Mouse (Mus musculus) adrenal gland, postnatal 4 days (tissue): ENCODE measurements around the gene 1700013F07Rik. TPM values are rescaled to one million over a fixed set of nuclear protein-coding genes. Genes with fewer than 3 reads are reported as not detected.
"Not testable (repeated sequence)": the region's sequence is repeated elsewhere in the genome, so short reads cannot be mapped to it uniquely, and the experiment has no call there.

Experiments
- DNase-seq, 2 experiments: peaks; one replicate each; pipeline ENCODE4 v3.0.0; 2021 to 2022; ENCODE audit warnings: low spot score in 2 of 2, mixed read lengths in 2 of 2
- total RNA-seq, 2 experiments: library from RNA; stranded (reverse); gene quantifications; 2 replicates each; pipeline ENCODE4 v1.2.3; 2021

Gene 1700013F07Rik
- total RNA-seq, 2 experiments from 2014 or later: not detected

DNA sequence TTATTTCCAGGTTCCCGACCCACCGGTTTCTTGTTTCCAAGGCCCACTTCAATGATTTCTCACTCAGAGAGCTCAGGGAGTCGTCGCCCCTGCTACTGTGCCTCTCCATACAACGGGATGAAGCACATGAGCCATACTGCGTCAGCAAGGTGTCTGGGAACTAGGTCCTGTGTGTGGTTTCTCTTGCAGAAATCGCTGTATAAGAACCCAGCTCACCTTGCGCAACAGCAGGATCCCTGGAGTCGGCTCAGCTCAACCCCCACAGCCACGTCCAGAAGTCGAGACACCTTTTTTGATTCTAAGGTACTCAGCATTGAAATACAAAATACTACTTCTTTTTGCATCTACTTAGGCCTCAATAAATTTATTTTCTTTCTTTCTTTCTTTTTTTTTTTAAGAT, 8.3 kb downstream of the 1700013F07Rik start:
- no peak for DNase-seq

DNA sequence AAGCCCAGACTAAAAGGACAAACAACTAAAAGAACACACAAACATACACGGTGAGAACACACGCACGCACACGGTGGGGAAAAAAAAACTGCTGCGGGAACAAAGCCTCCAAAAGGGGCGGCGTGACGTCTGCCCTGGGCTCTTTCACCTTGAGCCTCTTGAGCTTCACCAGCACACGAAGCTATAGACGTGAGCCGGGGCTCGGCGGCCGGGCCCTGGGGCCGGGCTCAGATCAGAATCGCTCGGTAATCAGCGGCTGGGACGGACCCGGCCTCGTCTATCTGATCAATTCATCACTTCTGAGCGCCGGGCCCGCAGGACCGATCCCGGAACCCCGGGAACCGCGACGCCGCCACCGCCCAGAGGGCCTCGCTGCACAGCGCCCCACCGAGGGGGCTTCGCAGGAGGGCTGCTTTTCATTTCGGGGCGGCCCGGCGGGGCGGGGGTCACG, 20.2 kb downstream of the 1700013F07Rik start:
- no peak for DNase-seq

DNA sequence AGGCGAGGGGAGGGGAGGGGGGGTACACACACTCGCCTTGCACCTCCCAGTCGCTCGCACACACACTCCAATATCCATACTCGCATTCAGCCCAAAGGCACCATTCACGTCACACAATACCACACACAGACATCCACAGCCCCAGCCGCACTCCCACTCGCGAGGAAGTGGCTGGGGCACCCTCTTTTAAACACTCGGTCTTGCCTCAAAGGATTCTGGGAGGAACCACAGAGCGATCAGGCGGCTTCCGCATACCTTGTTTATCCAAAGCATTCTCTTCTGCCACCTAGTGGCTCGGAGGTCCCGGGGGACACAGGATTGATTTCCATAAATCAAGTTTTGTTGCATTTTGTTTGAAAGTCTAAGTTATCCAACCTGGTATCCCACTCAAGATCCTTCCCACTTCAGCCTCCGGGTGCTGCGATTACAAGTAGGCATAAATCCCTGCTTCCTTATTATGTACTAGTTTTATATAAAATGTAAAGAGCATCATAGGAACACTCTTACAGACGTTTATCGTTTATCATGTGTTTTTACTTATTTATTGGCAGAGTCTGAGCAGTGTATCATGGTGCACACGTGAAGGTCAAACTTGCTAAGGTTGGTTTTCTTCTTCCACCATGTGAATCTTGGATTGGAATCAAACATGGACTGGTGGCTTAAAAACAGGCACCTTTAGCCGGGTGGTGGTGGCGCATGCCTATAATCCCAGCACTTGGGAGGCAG, 20.8 kb downstream of the 1700013F07Rik start:
- peak; percentile 81 to 88 for DNase-seq

DNA sequence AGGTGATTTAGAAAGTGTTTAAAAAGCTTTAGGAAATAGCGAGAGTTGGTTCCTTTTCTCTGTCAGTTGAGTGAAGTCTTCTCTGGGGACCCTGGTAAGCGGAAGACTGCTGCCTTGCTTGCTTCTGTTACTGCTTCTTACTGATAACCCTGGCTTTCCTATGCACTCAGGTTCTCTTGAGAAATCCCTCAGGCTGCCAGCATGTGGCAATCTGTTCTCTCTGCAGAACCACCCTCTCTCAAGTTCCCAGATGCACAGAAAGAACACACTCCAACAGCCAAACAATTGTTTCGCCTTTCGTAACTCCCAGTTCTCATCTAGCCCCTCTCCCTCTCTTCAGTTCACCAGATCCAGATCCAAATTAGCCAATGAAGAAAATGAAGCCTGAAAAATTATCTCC, 23.9 kb downstream of the 1700013F07Rik start:
- DNase-seq: no peak

DNA sequence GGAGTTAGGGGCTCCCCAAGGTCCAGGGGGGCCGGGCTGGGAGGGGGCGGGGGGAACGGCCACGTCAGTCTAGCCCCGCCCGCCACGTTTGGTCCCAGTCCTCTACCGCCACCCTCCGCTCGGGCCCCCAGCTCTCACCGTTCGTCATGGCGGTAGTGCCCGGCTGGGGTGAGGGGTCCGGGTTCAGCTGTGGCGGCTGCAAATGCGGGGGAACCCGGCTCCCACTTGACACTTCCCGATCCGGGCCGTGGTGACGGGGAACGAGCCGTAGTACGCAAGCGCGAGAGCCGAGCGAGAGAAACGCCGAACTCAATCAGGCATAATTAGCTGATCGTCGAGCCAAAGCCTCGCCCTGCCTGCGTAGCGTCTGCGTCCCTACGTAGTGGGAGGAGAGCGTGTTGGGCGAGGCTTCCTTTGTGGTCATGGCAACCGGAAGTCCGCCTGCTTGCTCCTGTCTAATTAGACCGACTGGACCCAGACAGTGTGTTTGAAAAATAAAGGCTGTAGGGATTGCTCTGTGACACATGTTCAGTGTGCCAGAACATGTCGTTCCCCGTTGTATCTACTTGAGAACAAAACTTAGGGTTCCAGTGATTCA, 28.3 kb downstream of the 1700013F07Rik start, which contains the start of gene Tmem167b:
Gene Tmem167b, minus strand, starts transcription at position 334 of the 598 bp plus-strand sequence.
- peak; percentile 75 to 90 for DNase-seq

DNA sequence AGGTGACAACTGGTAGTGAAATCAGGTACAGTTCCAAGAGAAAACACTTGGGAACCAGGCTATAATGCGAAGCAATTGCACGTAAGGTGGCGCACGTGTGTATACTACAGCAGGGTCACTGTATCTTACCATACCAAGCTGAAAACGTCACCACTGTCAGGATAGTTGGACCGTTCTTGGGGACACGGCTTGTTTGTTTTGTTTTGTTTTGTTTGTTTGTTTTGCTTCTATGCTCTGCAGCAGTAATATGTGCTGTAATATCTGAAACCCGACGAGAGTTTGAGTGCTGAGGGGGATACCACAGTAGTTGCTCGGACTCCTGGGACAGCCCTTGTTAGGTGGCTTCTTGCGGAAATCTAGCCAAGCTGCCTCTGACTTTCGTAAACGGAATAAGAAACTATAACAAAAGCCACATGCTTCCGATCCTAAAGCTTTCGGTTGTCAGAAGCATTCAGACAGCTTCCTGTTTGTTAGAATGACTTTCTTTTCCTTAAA, 28.9 kb downstream of the 1700013F07Rik start:
- DNase-seq: no peak

DNA sequence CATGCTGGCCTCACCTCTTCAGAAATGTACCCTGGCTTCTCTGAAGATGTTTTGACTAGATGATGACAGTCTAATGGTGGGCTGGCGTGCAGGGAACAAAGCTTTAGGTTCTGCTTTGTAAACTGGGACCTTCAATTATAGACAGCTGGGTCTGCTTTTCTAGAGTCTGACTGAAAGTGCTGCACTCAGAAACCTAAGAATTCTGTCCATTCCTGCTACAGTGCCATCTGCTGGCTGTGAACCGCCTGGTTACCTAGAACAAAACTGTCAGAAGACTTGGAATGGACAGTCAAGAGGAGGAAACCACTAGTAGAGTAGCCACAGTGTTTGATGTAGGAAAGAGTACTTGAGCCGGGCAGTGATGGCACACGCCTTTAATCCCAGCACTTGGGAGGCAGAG, 29.4 kb downstream of the 1700013F07Rik start:
- DNase-seq: peak; percentile 29 to 50

DNA sequence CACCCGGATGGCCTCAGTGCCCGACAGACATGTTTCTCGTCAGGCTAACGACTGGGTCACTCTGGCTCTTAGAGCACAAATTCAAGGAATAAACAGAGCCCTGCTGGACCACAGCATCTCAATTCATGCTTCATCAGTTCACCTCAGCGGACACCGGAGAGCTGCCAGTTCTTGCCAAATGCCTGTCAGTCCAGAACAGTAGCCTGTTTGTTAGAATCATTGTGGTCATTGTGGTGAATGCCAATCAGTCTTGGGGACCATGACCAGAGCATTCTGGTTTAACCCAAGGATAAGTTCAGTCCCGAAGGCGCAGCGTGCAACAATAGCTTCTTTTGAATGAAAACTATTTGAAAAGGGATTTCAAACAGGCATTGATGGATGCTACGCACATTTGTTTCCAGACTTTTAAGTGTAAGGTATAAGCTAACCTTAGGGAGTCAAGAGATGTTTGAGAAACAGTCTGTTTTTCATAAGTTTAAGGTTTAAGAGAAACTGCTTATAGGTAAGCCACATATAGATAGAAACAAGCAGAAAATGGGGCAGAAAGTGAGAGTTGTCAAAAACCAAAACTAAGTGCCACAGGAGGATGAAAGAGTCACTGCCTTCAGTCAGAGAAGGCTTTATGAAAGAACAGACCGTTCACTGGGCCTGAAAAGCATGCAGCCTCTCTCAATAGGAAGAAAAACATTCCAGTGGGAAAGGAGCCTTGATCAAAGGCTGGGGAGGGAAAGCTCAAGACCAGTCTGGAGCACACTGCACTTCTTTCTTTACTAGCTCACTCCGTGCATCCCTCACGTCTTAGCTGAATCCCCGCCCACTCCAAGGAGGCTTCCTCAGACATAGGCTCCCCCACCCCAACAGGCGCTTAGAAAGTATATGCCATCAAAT, 34.3 kb downstream of the 1700013F07Rik start:
- no peak for DNase-seq

DNA sequence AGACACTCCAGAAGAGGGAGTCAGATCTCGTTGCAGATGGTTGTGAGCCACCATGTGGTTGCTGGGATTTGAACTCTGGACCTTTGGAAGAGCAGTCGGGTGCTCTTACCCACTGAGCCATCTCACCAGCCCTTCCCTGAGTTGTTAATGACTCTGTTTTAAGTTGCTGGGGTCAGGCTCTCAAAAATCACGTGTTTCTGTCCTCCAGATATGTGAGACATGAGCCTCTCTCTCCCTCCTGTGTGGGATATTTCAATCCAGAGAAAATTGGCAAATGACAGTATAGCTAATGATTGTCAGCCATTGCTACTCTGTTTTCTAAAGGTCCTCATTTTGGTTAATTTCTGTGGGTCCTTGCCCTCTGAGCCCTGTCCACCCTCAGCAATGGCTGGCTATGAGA, 35.7 kb downstream of the 1700013F07Rik start:
- not testable (repeated sequence) for DNase-seq

DNA sequence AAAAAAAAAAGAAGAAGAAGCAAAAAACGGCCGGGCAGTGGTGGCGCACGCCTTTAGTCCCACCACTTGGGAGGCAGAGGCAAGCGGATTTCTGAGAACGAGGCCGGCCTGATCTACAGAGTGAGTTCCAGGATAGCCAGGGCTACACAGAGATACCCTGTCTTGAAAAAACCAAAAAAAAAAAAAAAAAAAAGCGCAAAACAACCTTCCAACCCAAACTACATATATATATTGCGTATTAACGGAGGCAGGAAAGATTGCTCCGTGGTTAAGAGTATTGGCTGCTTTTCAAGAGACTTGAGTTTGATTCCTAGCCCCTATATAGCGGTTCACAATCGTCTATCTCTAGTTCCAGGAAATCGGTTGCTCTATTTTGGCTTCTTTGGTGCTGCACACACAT, 36.9 kb downstream of the 1700013F07Rik start:
- DNase-seq: no peak

DNA sequence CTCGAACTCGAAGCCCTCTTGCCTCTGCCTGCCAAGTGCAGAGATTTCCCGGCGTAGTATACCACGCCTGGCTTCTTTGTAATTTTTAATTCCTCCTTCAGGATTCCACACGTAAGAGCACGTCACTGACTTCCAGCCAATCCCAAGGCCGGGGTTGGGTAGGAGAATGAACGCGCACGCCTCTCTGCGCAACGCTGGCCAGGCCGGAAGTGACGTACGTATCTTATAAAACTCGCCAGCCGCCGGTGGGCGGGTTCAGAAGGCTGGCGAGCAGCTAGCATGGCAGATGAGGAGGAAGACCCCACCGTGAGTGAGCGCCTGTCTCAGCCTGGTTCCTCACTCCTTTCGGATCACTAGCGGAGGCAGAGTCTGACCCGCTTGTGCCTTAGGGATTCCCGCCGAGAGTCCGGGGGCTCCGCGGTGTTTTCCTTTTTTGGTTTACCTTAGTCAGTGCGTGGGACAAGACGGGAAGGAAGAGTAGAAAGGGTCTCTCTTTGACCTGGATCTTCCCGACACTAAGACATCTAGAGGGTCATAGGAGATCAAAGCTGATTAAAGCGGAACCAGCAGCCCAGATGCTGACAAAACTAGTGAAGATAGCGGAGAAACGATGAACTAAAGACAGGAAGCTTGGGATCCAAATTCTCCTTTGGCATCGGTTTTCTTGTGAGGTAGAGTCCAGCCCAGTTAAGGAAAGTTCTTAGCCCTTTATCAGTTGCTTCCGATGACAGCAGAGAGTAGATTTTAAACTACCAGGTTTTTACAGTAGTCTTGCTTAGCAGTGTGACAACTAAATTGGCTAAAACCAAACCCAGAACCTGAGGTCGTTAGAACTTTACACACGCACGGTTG, 37.7 kb downstream of the 1700013F07Rik start, which contains the start of gene Taf13:
Gene Taf13, plus strand, starts transcription at position 256 of the 852 bp plus-strand sequence.
- DNase-seq: peak; percentile 93

DNA sequence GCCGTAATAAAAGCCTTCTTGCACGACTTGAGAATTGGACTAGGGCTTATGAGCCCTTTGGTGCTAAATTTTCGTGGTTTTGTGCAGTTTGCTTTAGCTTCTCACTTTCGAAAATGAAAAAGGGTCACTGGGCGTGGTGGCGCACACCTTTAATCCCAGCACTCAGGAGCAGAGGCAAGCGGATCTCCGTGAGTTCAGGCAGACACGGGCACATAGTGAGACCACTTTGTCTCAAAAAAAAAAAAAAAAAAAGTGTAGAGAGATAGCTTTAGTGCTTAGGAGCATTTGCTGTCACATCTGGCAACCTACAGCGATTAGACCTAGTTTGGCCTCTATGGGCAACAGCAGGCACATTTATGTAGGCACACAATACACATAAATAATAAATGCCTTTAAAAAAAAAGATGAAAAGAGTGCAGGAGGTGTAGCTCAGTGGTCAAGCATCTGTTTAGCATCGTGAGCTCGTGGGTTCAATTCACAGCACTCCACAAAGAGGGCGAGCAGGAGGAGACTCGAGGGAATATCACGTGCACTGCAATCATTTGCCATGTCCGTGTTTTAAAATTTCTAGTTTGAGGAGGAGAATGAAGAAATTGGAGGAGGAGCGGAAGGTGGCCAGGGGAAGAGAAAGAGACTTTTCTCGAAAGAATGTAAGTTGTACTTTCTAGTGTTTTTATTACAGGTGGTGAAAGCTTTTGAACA, 38.5 kb downstream of the 1700013F07Rik start:
- no peak for DNase-seq

DNA sequence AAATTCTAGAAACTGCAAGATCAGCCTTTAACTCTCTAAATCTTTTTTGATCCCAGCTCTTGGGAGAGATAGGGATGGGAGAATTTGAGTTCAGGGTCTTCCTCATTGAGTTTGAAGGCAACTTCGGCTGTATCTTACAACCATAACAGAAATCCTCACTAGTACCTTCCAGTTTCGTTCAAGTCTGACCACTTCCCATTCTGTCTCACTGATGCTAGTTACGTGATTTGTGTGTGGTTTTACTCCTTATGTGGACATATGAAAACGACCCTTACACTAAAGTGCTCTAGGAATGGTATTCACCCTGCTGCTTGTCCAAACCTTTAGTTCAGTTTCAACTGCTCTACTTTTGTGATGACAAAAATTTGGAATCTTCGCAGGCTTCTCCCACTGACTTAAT, 40.1 kb downstream of the 1700013F07Rik start:
- DNase-seq: no peak

DNA sequence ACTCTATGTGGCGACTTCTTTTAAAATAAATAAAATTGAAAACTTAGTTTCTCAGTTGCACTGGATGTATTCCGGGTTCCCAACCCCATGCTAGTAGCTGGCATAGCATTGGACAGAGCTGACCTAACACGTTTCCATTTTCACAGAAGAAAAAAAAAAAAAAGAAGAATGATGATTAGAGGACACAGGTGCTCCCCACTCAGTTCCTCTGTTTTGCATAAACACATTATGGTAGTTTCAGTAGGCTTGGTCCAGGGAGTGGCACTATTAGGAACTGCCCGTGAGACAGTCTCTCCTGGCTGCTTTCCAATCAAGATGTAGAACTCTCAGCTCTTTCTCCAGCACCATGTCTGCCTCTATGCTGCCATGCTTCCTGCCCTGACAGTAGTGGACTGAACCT, 50.6 kb downstream of the 1700013F07Rik start:
- DNase-seq: no peak

DNA sequence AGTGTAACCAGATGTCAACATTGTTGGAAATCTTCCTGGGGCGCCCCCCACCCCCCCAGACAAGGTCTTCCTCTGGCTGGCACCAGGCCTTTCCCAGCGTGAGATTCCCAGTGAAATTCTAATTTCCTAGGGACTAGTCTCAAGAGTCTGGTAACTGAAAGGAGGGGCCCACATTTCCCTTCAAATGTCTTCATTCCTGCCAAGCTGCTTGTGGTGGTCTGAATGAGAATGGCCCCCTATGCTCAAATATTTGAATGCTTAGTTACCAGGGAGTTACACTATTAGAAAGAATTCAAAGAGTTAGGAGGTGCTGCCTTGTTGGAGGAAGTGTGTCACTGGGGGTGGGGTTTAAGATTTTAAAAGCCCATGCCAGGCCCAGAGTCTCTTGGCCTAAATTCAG, 54.5 kb downstream of the 1700013F07Rik start:
- DNase-seq: no peak

DNA sequence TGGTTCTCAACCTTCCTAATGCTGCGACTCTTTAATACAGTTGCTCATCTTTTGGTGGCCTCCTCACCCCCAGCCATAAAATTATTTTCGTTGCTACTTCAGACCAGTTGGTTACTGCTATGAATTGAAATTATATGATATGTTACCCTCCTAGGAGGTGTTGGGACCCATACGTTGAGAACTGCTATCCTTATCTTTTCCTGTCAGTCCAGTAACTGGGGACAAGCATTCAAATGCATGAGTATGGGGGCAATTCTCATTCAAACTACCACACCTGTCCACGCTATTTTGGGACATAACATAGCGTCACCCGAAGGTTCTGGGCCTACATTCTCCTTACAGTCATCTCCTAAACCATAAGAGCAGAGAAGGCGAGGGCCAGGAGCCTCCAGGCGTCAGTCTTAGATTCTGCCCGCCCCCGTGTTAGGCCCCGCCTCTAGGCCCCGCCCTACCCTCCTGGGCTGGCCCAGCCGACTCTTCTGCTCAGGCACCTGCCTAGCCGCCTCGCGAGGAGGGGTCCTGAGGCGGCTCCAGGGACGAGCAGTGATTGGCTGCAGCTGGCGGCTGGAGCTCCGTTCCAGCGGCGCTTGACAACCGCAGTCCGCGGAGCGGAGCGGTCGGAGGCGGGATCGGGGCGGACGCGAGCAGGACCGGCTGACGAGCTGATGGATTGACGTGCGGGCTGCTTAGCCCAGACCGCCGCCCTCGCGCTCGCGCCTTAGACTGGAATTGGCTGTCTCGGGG, 57.0 kb downstream of the 1700013F07Rik start, which contains the start of gene Wdr47:
Gene Wdr47, plus strand, starts transcription at position 494 of the 744 bp plus-strand sequence.
- peak; percentile 81 to 94 for DNase-seq

DNA sequence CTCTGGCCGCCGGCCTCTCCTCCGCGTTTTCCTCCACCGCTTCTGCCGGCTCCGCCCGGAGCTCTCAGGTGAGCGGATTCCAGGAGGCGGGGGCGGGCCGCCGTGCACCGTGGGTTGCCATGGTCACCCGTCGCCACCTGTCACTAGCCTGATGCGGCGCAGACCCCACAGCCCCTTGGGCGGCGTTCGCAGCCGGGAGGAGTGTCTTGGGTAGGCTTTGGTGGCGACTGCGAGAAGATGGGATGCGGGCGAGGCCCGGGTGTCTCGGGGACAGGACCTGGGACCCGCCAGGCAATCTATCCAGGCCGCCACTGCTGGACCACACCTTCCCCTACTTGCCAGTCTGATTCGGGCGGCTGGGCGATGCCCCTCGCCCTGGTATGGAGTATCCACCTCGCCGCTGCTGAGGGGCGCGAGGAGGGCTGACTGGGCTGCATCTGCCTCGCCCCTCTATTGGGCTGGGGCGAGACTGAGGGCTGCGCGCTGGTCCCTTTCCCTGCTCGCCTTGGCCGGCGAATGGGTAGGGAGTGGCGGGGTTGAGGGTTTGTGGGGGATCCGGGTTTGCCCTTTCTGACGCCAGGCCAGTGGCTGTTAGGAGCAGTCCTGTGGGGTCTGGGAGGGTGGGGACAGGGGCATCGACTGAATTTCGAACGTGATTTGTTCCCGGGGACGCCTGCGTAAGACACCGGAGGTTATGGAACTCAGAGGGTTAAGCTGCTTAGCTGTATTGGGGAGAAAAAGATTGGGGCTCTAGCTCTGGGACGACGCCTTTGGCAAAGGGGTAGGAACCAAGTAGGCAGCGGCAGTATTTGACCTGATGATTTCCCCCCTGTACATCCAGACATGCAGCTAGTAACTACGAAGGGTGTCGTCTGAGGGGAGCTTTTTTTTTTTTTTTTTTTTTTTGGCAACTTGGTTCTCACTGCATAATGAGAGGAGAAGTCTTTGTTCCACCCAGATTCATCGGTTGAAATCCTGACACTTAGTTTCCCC, 57.9 kb downstream of the 1700013F07Rik start:
- DNase-seq: peak in 1 of 2 experiments; percentile 8
